Mouse (Mus musculus): ENCODE measurements around the gene Zfp568. TPM values are rescaled to one million over a fixed set of nuclear protein-coding genes. Genes with fewer than 3 reads are reported as not detected.

Zfp568 gene
- polyA plus RNA-seq, 1 experiment from 2014 or later, result 18.8 TPM

GRCm38 (mm10) chr7:29992698-29993097 is 8.9 kb downstream of the Zfp568 start:
- WGBS, result 95% methylated on average over 8 of the region's 8 CpGs
- peaks cover 25% of the 10 kb centered on the region for H3K36me3 ChIP-seq
- H3K4me2 ChIP-seq, result no peak overlapping the region
- no peaks in the 10 kb centered on the region for H3K4me1 ChIP-seq
- H3K4me3 ChIP-seq (replicated peaks), result no peak overlapping the region
- H3K9ac ChIP-seq, result no peak overlapping the region
- H3K9me3 ChIP-seq, result no peaks in the 10 kb centered on the region
- no peak for ATAC-seq (ENCODE audit: insufficient read depth, low FRiP score, low read depth)
- H3K27me3 ChIP-seq (replicated peaks), result no peaks in the 10 kb centered on the region
- no peak overlapping the region for H3K27ac ChIP-seq

GRCm38 (mm10) chr7:29993340-29993739 is 9.6 kb downstream of the Zfp568 start:
- Histone ChIP-seq H3K4me1 (no peaks in the 10 kb centered on the region), H3K27me3 (replicated peaks) (no peaks in the 10 kb centered on the region), H3K36me3 (peaks cover 28% of the 10 kb centered on the region), H3K4me2 (no peak overlapping the region), H3K9ac (no peak overlapping the region), H3K27ac (no peak overlapping the region), H3K4me3 (replicated peaks) (no peak overlapping the region), H3K9me3 (no peaks in the 10 kb centered on the region)
- 94% methylated on average over 9 of the region's 9 CpGs for WGBS
- ATAC-seq (ENCODE audit: insufficient read depth, low FRiP score, low read depth), result no peak

- Histone ChIP-seq H3K9me3 (no peaks in the 10 kb centered on the region), H3K27me3 (replicated peaks) (no peaks in the 10 kb centered on the region), H3K36me3 (peaks cover 30% of the 10 kb centered on the region), H3K4me3 (replicated peaks) (no peak overlapping the region), H3K4me1 (no peaks in the 10 kb centered on the region), H3K9ac (no peak overlapping the region), H3K4me2 (no peak overlapping the region), H3K27ac (no peak overlapping the region)
- WGBS, result 82% methylated on average over 8 of the region's 8 CpGs
- no peak for ATAC-seq (ENCODE audit: insufficient read depth, low FRiP score, low read depth)
Observed at GRCm38 (mm10) chr7:29995134-29995533, 11.4 kb downstream of the Zfp568 start.

- WGBS, result 65% methylated on average over 5 of the region's 5 CpGs
- Histone ChIP-seq H3K4me3 (replicated peaks) (no peak overlapping the region), H3K9ac (no peak overlapping the region), H3K27ac (no peak overlapping the region), H3K4me2 (no peak overlapping the region), H3K36me3 (peaks cover 10% of the 10 kb centered on the region), H3K9me3 (no peaks in the 10 kb centered on the region), H3K4me1 (no peaks in the 10 kb centered on the region), H3K27me3 (replicated peaks) (no peaks in the 10 kb centered on the region)
- no peak for ATAC-seq (ENCODE audit: insufficient read depth, low FRiP score, low read depth)
Observed at GRCm38 (mm10) chr7:30000601-30001000, 16.8 kb downstream of the Zfp568 start.

- Histone ChIP-seq H3K4me2 (no peak overlapping the region), H3K36me3 (no peaks in the 10 kb centered on the region; the same call in 1 of the 2 replicates), H3K4me3 (replicated peaks) (no peak overlapping the region), H3K9ac (no peak overlapping the region), H3K27me3 (replicated peaks) (no peaks in the 10 kb centered on the region), H3K27ac (no peak overlapping the region), H3K4me1 (no peaks in the 10 kb centered on the region), H3K9me3 (no peaks in the 10 kb centered on the region)
- 97% methylated on average over 1 of the region's 1 CpGs for WGBS
- no peak for ATAC-seq (ENCODE audit: insufficient read depth, low FRiP score, low read depth)
Observed at GRCm38 (mm10) chr7:30007601-30008000, 23.8 kb downstream of the Zfp568 start.

- H3K27ac ChIP-seq, result no peak overlapping the region
- no peaks in the 10 kb centered on the region for H3K27me3 ChIP-seq (replicated peaks)
- WGBS, result 73% methylated on average over 6 of the region's 6 CpGs
- no peak overlapping the region for H3K9ac ChIP-seq
- no peaks in the 10 kb centered on the region for H3K4me1 ChIP-seq
- no peak overlapping the region for H3K4me3 ChIP-seq (replicated peaks)
- ATAC-seq (ENCODE audit: insufficient read depth, low FRiP score, low read depth), result no peak
- no peaks in the 10 kb centered on the region; the same call in 1 of the 2 replicates for H3K36me3 ChIP-seq
- H3K4me2 ChIP-seq, result no peak overlapping the region
- no peaks in the 10 kb centered on the region for H3K9me3 ChIP-seq
Observed at GRCm38 (mm10) chr7:30008020-30008690, 24.4 kb downstream of the Zfp568 start.

GRCm38 (mm10) chr7:30009321-30010085 is 25.7 kb downstream of the Zfp568 start:
- Histone ChIP-seq H3K27me3 (replicated peaks) (no peaks in the 10 kb centered on the region), H3K9ac (no peak overlapping the region), H3K4me3 (replicated peaks) (no peak overlapping the region), H3K36me3 (peaks cover 3% of the 10 kb centered on the region; the same call in 1 of the 2 replicates), H3K4me2 (no peak overlapping the region), H3K27ac (no peak overlapping the region), H3K9me3 (no peaks in the 10 kb centered on the region), H3K4me1 (no peaks in the 10 kb centered on the region)
- WGBS, result 56% methylated on average over 21 of the region's 21 CpGs
- ATAC-seq (ENCODE audit: insufficient read depth, low FRiP score, low read depth), result no peak

GRCm38 (mm10) chr7:30010551-30011195 is 26.9 kb downstream of the Zfp568 start:
- no peak overlapping the region for H3K27ac ChIP-seq
- H3K4me3 ChIP-seq (replicated peaks), result no peak overlapping the region
- 74% methylated on average over 10 of the region's 10 CpGs for WGBS

GRCm38 (mm10) chr7:30012956-30013363 is 29.2 kb downstream of the Zfp568 start:
- H3K36me3 ChIP-seq, result peaks cover 31% of the 10 kb centered on the region
- H3K4me2 ChIP-seq, result no peak overlapping the region
- H3K4me3 ChIP-seq (replicated peaks), result no peak overlapping the region
- H3K9ac ChIP-seq, result no peak overlapping the region
- no peak for ATAC-seq (ENCODE audit: insufficient read depth, low FRiP score, low read depth)
- WGBS, result 72% methylated on average over 4 of the region's 4 CpGs
- no peaks in the 10 kb centered on the region for H3K27me3 ChIP-seq (replicated peaks)
- no peaks in the 10 kb centered on the region for H3K4me1 ChIP-seq
- H3K27ac ChIP-seq, result no peak overlapping the region
- H3K9me3 ChIP-seq, result no peaks in the 10 kb centered on the region

More at GRCm38 (mm10) chr7:30010551-30011195, 26.9 kb downstream of the Zfp568 start:
- H3K27me3 ChIP-seq (replicated peaks), result no peaks in the 10 kb centered on the region
- H3K9ac ChIP-seq, result no peak overlapping the region
- no peak overlapping the region for H3K4me2 ChIP-seq
- no peaks in the 10 kb centered on the region for H3K4me1 ChIP-seq
- peaks cover 13% of the 10 kb centered on the region for H3K36me3 ChIP-seq
- H3K9me3 ChIP-seq, result no peaks in the 10 kb centered on the region
- ATAC-seq (ENCODE audit: insufficient read depth, low FRiP score, low read depth), result no peak

GRCm38 (mm10) chr7:30017226-30017625 is 33.5 kb downstream of the Zfp568 start:
- H3K9ac ChIP-seq, result no peak overlapping the region
- H3K9me3 ChIP-seq, result no peaks in the 10 kb centered on the region
- 96% methylated on average over 6 of the region's 6 CpGs for WGBS
- H3K36me3 ChIP-seq, result peaks cover 46% of the 10 kb centered on the region
- H3K4me2 ChIP-seq, result no peak overlapping the region
- no peak for ATAC-seq (ENCODE audit: insufficient read depth, low FRiP score, low read depth)
- H3K4me1 ChIP-seq, result no peaks in the 10 kb centered on the region
- H3K27me3 ChIP-seq (replicated peaks), result no peaks in the 10 kb centered on the region
- no peak overlapping the region for H3K27ac ChIP-seq
- H3K4me3 ChIP-seq (replicated peaks), result no peak overlapping the region

- H3K27ac ChIP-seq, result no peak overlapping the region
- no peak overlapping the region for H3K4me2 ChIP-seq
- 78% methylated on average over 2 of the region's 2 CpGs for whole genome bisulfite sequencing
- no peaks in the 10 kb centered on the region for H3K4me1 ChIP-seq
- H3K9ac ChIP-seq, result no peak overlapping the region
- peaks cover 63% of the 10 kb centered on the region for H3K36me3 ChIP-seq
- no peak for ATAC-seq (ENCODE audit: insufficient read depth, low FRiP score, low read depth)
- H3K4me3 ChIP-seq (replicated peaks), result no peak overlapping the region
- H3K9me3 ChIP-seq, result no peaks in the 10 kb centered on the region
- H3K27me3 ChIP-seq (replicated peaks), result no peaks in the 10 kb centered on the region
Observed at GRCm38 (mm10) chr7:30019543-30019942, 35.8 kb downstream of the Zfp568 start.

- Histone ChIP-seq H3K27me3 (replicated peaks) (no peaks in the 10 kb centered on the region), H3K27ac (no peak overlapping the region), H3K4me2 (no peak overlapping the region), H3K4me3 (replicated peaks) (no peak overlapping the region), H3K4me1 (no peaks in the 10 kb centered on the region), H3K9me3 (no peaks in the 10 kb centered on the region), H3K36me3 (peaks cover 52% of the 10 kb centered on the region), H3K9ac (no peak overlapping the region)
- 91% methylated on average over 9 of the region's 9 CpGs for WGBS
- ATAC-seq (ENCODE audit: insufficient read depth, low FRiP score, low read depth), result no peak
Observed at GRCm38 (mm10) chr7:30023324-30023723, 39.6 kb downstream of the Zfp568 start.

All from stomach, embryonic 15.5 days (tissue).